Mouse (Mus musculus): ENCODE data around the gene Golm1. TPM values are rescaled to one million over a fixed set of nuclear protein-coding genes. Genes with fewer than 3 reads are reported as not detected.

Gene Golm1
- total RNA-seq, 2 experiments from 2014 or later = 67.4 to 71.8 TPM

DNA sequence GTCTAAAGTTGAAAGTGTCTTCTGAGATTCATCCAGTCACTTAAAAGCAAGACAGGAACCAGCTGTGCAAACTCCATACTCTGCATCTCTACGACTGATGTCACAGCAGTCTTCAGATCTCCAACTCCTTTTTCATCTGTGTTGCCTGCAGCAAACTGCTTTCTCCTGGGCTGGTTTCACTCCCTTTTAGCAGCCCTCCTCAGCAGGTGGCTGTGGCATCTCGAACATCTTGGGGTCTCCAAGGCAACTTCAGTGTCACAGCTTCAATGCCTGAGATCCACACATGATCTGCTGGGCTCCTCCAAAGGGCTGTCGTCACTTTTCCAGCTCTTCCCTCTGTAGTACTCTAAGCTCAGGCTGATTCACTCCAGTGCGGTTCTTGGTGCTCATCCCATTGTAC is 84.9 kb downstream of the Golm1 start:
- no peak for TF ChIP-seq CTCF (conservative IDR thresholded peaks at IDR 0.05)
- DNase-seq (ENCODE audit: low spot score in 2 of 2) = no peak

DNA sequence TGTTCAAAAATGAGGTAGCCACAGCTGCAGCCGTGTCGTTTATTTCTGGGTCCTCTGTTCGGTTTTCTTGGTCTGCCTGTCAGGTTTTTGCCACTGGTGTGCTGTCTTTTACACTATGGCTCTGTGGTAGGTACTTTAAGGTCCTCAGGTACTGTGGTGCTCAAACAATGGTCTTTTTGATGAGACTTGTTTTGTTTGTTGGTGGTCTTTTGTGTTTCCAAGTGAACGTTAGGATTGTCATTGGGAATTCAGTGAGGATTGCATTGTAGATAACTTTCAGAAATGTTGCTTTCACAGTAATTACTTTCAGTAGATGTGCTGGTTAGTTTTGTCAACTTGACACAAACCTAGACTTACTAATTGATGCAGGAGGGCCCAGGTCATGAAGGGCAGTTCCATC is 85.9 kb downstream of the Golm1 start:
- no peak for DNase-seq (ENCODE audit: low spot score in 2 of 2)
- Histone ChIP-seq H3K4me3 (no peak overlapping the region), H3K27ac (no peak overlapping the region)
- no peak for TF ChIP-seq CTCF (conservative IDR thresholded peaks at IDR 0.05)

More for the DNA sequence above, 84.9 kb downstream of the Golm1 start:
- H3K4me3 ChIP-seq = no peak overlapping the region
- H3K27ac ChIP-seq = no peak overlapping the region

DNA sequence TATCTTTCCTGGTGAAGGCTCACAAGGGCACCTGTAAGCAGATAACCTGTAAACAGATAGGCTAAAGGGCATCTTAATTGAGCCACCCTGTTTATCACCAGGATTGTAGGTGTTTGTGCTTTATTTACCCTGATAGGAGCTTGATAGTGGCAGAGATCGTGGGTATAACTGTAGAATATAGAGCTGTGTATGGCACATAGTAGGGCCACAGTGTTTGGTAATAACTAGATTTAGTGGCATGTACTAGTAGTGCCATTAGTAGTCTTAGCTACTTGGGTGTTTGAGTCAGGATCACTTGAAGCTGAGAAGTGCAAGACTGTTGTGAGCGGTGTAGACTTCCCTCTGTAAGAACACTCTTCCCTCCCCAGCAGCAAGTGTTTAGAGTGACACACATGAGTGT is 88.4 kb downstream of the Golm1 start:
- no peak for DNase-seq (ENCODE audit: low spot score in 2 of 2)
- no peak overlapping the region for H3K27ac ChIP-seq
- TF ChIP-seq CTCF (conservative IDR thresholded peaks at IDR 0.05) = no peak
- H3K4me3 ChIP-seq = no peak overlapping the region

DNA sequence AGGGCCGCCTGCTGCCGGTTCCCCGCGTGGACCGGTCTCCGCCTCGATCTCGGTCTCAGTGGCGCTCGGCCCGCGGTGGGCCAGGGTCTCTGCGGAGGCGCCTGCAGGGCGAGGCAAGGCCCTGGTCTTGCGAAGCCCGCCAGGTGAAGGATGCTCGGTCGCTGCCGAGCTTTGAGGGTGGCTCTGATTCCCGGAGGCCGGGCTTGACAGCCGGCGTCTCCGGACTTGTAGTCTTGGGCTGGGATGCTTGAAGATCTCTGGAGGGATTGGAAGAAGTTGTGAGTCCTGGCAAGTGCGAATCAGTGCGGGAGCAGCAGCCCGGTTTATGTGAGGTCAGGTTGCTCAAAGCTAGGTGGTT is 90.0 kb downstream of the Golm1 start:
- peak; percentile 12 to 25 for DNase-seq (ENCODE audit: low spot score in 2 of 2)
- TF ChIP-seq CTCF (conservative IDR thresholded peaks at IDR 0.05) = no peak
- Histone ChIP-seq H3K27ac (peak overlapping the region; percentile 86), H3K4me3 (peak overlapping the region; percentile 81)

DNA sequence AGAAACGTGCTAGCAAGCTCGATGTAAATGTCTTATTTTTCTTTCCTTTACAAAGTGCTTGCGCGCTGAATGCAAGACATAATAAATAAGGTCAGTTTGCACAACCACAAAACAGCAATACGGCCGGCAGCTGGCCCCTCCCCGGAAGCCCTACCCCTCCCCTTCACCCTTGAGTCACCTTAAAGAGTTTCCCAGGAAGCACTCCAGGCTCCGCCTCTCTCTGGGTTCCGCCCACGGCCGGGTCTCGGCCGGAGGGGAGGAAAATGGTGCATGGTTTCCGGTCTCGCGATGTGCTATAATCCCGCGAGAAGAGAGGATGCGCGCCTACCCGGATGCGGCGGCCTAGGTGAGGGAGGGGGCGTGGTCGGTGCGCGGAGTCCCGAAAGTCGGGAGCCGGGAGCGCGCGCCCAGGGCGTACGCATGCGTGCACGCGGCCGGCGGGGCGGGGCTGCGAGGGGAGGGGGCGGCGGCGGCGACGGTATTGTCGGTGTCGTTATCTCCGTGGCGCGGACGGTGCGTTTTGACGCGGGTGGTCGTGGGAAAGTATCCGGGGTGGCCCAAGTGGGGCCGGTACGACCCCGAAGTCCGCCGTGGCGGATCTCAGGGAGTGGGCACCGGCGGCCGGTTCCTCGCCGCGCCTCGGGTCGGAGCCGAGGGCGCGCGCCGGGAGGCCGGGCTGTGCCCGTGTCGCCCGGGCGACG is 90.5 kb downstream of the Golm1 start, which contains the start of the genes Agtpbp1 and Naa35:
Gene Agtpbp1, minus strand, starts transcription at position 281 of the 701 bp plus-strand sequence.
Gene Naa35, plus strand, starts transcription at position 313 of the 701 bp plus-strand sequence.
- Histone ChIP-seq H3K4me3 (peak within 1 kb of the TSS; percentile 81), H3K27ac (peak within 1 kb of the TSS; percentile 92)
- peak; percentile 99 to 100 for DNase-seq (ENCODE audit: low spot score in 2 of 2)
- TF ChIP-seq CTCF (conservative IDR thresholded peaks at IDR 0.05) = no peak

Other genes with a start within 250 kb of the Golm1 start
- gene Agtpbp1, start 90.6 kb downstream of the Golm1 start, total RNA-seq (2021) = 100 to 1,000 TPM; 374 to 406 TPM
- 10 to 100 TPM; 88.5 to 98.8 TPM for gene Naa35, start 90.6 kb downstream of the Golm1 start, total RNA-seq (2021)
- gene 4921517D22Rik, start 18.3 kb upstream of the Golm1 start, total RNA-seq (2021) = not detected
- under 1 TPM; 0.22 to 0.26 TPM for gene Spata31d1a, start 34.5 kb upstream of the Golm1 start, total RNA-seq (2021)
- gene Spata31d1b, start 36.5 kb upstream of the Golm1 start, total RNA-seq (2021) = under 1 TPM in 1 of 2 experiments, not detected in 1; 0.12 TPM
- gene Spata31d1d, start 55.9 kb upstream of the Golm1 start, total RNA-seq (2021) = not detected
- under 1 TPM; 0.31 to 0.86 TPM for gene 1700014D04Rik, start 70.9 kb upstream of the Golm1 start, total RNA-seq (2021)
- 100 to 1,000 TPM; 138 to 142 TPM for gene Isca1, start 94.0 kb upstream of the Golm1 start, total RNA-seq (2021)
- gene Gm49354, start 106.4 kb upstream of the Golm1 start, total RNA-seq (2021) = not detected
- 10 to 100 TPM; 55.1 to 68.5 TPM for gene Tut7, start 147.3 kb upstream of the Golm1 start, total RNA-seq (2021)

Data from layer of hippocampus, adult 2 months (tissue).